Mouse (Mus musculus): ENCODE data around the gene Gm20379. TPM values are rescaled to one million over a fixed set of nuclear protein-coding genes. Genes with fewer than 3 reads are reported as not detected.
A peak's percentile ranks its signal among the peaks of the same experiment; 100 is the strongest.

The Gm20379 gene
- total and polyA plus RNA-seq, 2 experiments from 2014 or later = 0.83 TPM; not detected in 1

GRCm38 (mm10) chr13:92353956-92354355 lies 48.2 kb downstream of the Gm20379 start:
- peak overlapping the region; percentile 61; the same call in 1 of the 2 replicates for H3K27ac ChIP-seq
- H3K4me1 ChIP-seq (ENCODE audit: insufficient read depth, low read length) = 0 out of 2 replicates have a peak, but pooled peaks cover 3% of the 10 kb centered on the region
- H3K4me3 ChIP-seq (ENCODE audit: low read length) = peak overlapping the region; percentile 64
- peak overlapping the region; percentile 82 for H3K4me2 ChIP-seq (ENCODE audit: low read depth, low read length)
- ATAC-seq (no peak), DNase-seq (ENCODE audit: low spot score) (peak; percentile 6)
- no peaks in the 10 kb centered on the region for H3K9me3 ChIP-seq (ENCODE audit: low read length)
- TF ChIP-seq CTCF (IDR thresholded peaks at IDR 0.05; ENCODE audit: low read depth) = no peak
- 13% methylated on average over 4 of the region's 4 CpGs for WGBS
- H3K9ac ChIP-seq (replicated peaks; ENCODE audit: low read length) = peak overlapping the region; percentile 63
- H3K36me3 ChIP-seq (ENCODE audit: insufficient read depth, low read length) = no peaks in the 10 kb centered on the region; the same call in none of the 2 replicates
- no peaks in the 10 kb centered on the region for H3K27me3 ChIP-seq (ENCODE audit: insufficient read depth, low read length)

GRCm38 (mm10) chr13:92354456-92355271 lies 48.9 kb downstream of the Gm20379 start, which contains the start of the genes Dhfr and Msh3:
Dhfr (plus strand) TSS chr13:92354726.
Msh3 (minus strand) TSS chr13:92355003.
- peak within 1 kb of the TSS; percentile 63 for H3K9ac ChIP-seq (replicated peaks; ENCODE audit: low read length)
- peak within 1 kb of the TSS; percentile 82 for H3K4me2 ChIP-seq (ENCODE audit: low read depth, low read length)
- peak; percentile 99 for ATAC-seq
- H3K27ac ChIP-seq = peak within 1 kb of the TSS; percentile 85
- WGBS = under 1% methylated on average over 72 of the region's 76 CpGs
- H3K36me3 ChIP-seq (ENCODE audit: insufficient read depth, low read length) = no peaks in the 10 kb centered on the region; the same call in 1 of the 2 replicates
- DNase-seq (ENCODE audit: low spot score) = peak; percentile 100
- 0 out of 2 replicates have a peak, but pooled peaks cover 3% of the 10 kb centered on the region for H3K4me1 ChIP-seq (ENCODE audit: insufficient read depth, low read length)
- TF ChIP-seq CTCF (IDR thresholded peaks at IDR 0.05; ENCODE audit: low read depth) = peak; percentile 82
- no peaks in the 10 kb centered on the region for H3K27me3 ChIP-seq (ENCODE audit: insufficient read depth, low read length)
- no peaks in the 10 kb centered on the region for H3K9me3 ChIP-seq (ENCODE audit: low read length)
- H3K4me3 ChIP-seq (ENCODE audit: low read length) = peak within 1 kb of the TSS; percentile 64

DNA sequence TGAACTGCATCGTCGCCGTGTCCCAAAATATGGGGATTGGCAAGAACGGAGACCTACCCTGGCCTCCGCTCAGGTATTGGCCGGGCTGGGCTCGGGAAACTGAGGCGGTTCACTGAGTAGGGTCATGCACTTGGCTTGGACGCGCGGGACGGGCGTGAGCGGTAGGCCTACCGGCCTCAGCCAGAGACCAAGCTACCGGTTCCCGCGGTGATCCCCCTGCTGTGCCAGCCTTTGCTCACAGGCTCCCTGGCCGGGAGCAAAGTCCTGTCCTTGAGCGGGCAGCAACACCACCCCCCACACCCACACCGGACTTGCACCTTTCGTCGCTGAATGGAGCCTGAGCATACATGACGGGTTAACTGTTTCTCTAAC lies 49.5 kb downstream of the Gm20379 start:
- Histone ChIP-seq H3K36me3 (ENCODE audit: insufficient read depth, low read length) (no peaks in the 10 kb centered on the region; the same call in 1 of the 2 replicates), H3K4me1 (ENCODE audit: insufficient read depth, low read length) (0 out of 2 replicates have a peak, but pooled peaks cover 3% of the 10 kb centered on the region), H3K9me3 (ENCODE audit: low read length) (no peaks in the 10 kb centered on the region), H3K4me2 (ENCODE audit: low read depth, low read length) (peak overlapping the region; percentile 82), H3K9ac (replicated peaks; ENCODE audit: low read length) (peak overlapping the region; percentile 63; the same call in 1 of the 2 replicates), H3K27ac (no peak overlapping the region), H3K27me3 (ENCODE audit: insufficient read depth, low read length) (no peaks in the 10 kb centered on the region), H3K4me3 (ENCODE audit: low read length) (peak overlapping the region; percentile 64)
- no peak for TF ChIP-seq CTCF (IDR thresholded peaks at IDR 0.05; ENCODE audit: low read depth)
- ATAC-seq = peak; percentile 44
- under 1% methylated on average over 24 of the region's 24 CpGs for WGBS
- no peak for DNase-seq (ENCODE audit: low spot score)

DNA sequence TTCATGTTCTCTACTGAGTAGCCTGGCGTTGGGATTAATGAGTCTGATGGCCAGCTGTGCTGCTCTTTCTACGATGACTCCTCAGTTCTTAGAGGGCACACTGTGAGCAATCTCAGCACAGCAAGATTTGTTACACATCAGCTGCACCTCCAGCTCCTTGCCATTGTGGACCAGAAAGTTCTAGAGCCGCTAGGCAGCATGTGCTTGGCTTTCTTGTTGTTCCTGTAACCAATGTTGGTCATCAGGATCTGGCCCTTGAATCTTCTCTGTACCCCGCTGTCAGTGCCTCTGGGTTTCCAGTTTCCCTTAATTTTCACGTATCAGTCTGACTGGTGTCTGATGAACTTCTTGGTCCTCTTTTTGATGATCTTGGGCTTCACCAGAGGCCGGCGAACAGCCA lies 50.6 kb downstream of the Gm20379 start:
- Histone ChIP-seq H3K27ac (no peak overlapping the region), H3K4me2 (ENCODE audit: low read depth, low read length) (0 out of 2 replicates have a peak overlapping the region, but pooled peaks have one; percentile 82), H3K9ac (replicated peaks; ENCODE audit: low read length) (no peak overlapping the region), H3K4me1 (ENCODE audit: insufficient read depth, low read length) (0 out of 2 replicates have a peak, but pooled peaks cover 3% of the 10 kb centered on the region), H3K4me3 (ENCODE audit: low read length) (no peak overlapping the region), H3K36me3 (ENCODE audit: insufficient read depth, low read length) (no peaks in the 10 kb centered on the region), H3K9me3 (ENCODE audit: low read length) (no peaks in the 10 kb centered on the region), H3K27me3 (ENCODE audit: insufficient read depth, low read length) (no peaks in the 10 kb centered on the region)
- no peak for TF ChIP-seq CTCF (IDR thresholded peaks at IDR 0.05; ENCODE audit: low read depth)
- ATAC-seq (no peak), DNase-seq (ENCODE audit: low spot score) (no peak)
- 73% methylated on average over 7 of the region's 7 CpGs for WGBS

Other genes with a start within 250 kb of the Gm20379 start
- 61.2 and 99.6 TPM in 2 replicates for gene Rasgrf2, start 174.3 kb upstream of the Gm20379 start, total RNA-seq (2014; rRNA removed)
- 11.0 and 12.9 TPM in 2 replicates for gene Rasgrf2, start 174.3 kb upstream of the Gm20379 start, polyA plus RNA-seq (2015; fragmentation: Nextera tagmentation; extraction: Ambion mirVana)
- 4.1 and 4.3 TPM in 2 replicates for gene Dhfr, start 48.7 kb downstream of the Gm20379 start, total RNA-seq (2014; rRNA removed)
- gene Dhfr, start 48.7 kb downstream of the Gm20379 start, polyA plus RNA-seq (2015; fragmentation: Nextera tagmentation; extraction: Ambion mirVana) = 4.5 and 5.3 TPM in 2 replicates
- 14.4 and 15.0 TPM in 2 replicates for gene Msh3, start 49.0 kb downstream of the Gm20379 start, total RNA-seq (2014; rRNA removed)
- gene Msh3, start 49.0 kb downstream of the Gm20379 start, polyA plus RNA-seq (2015; fragmentation: Nextera tagmentation; extraction: Ambion mirVana) = 21.1 and 21.9 TPM in 2 replicates
- 5.9 and 9.1 TPM in 2 replicates for gene Ankrd34b, start 119.9 kb downstream of the Gm20379 start, total RNA-seq (2014; rRNA removed)
- gene Ankrd34b, start 119.9 kb downstream of the Gm20379 start, polyA plus RNA-seq (2015; fragmentation: Nextera tagmentation; extraction: Ambion mirVana) = 5.0 and 5.8 TPM in 2 replicates
- 4.1 and 10.4 TPM in 2 replicates for gene Fam151b, start 178.0 kb downstream of the Gm20379 start, total RNA-seq (2014; rRNA removed)
- gene Fam151b, start 178.0 kb downstream of the Gm20379 start, polyA plus RNA-seq (2015; fragmentation: Nextera tagmentation; extraction: Ambion mirVana) = 0.16 TPM in 1 of 2 replicates, not detected in the other
- gene Zfyve16, start 224.9 kb downstream of the Gm20379 start, total RNA-seq (2014; rRNA removed) = 10.6 and 13.5 TPM in 2 replicates
- 5.7 and 6.4 TPM in 2 replicates for gene Zfyve16, start 224.9 kb downstream of the Gm20379 start, polyA plus RNA-seq (2015; fragmentation: Nextera tagmentation; extraction: Ambion mirVana)

Data from hindbrain, postnatal 0 days (tissue).